Mouse (Mus musculus) lung, adult 2 months (tissue): ENCODE measurements around the gene Olfr5. TPM values are rescaled to one million over a fixed set of nuclear protein-coding genes. Genes with fewer than 3 reads are reported as not detected.
A peak's percentile ranks its signal among the peaks of the same experiment; 100 is the strongest.

Source experiments
- DNase-seq: peaks from one replicate; pipeline ENCODE4 v3.0.0; 2022
- H3K4me1 ChIP-seq: fragments of 200-500 bp; 2 replicates; pipeline ENCODE4 v1.6.1; 2011; ENCODE audit warnings: low read length; ENCODE audit not compliant: control insufficient read depth, insufficient read depth
- H3K4me3 ChIP-seq: fragments of 200-500 bp; replicated peaks from 2 replicates; pipeline ENCODE3; 2011; ENCODE audit warnings: low read depth, mild to moderate bottlenecking, control low read depth, low read length; ENCODE audit errors: extremely low read depth
- CTCF ChIP-seq: fragments of 200-500 bp; IDR thresholded peaks from 2 replicates; pipeline ENCODE4 v1.5.1; 2011; ENCODE audit warnings: mild to moderate bottlenecking, low read length, control low read depth; ENCODE audit not compliant: insufficient read depth
- POLR2A ChIP-seq: fragments of 200-500 bp; IDR thresholded peaks from 2 replicates; pipeline ENCODE4 v1.6.1; 2011; ENCODE audit warnings: low read depth, mild to moderate bottlenecking, control low read depth, low read length, borderline replicate concordance; ENCODE audit errors: extremely low read depth
- WGBS: fragments of 180-500 bp; shearing (Covaris S2); methylation state at CpG from one replicate; pipeline ENCODE4 v1.1.7; 2018; 5-methylcytosine and 5-hydroxymethylcytosine counted together
- polyA plus RNA-seq: library from polyadenylated mRNA; depleted of rRNA; stranded (reverse); fragments of >200 nt; gene quantifications from 2 replicates; pipeline ENCODE4 v1.2.3, GENCODE M21; 2012; rRNA removed

Gene Olfr5
- polyA plus RNA-seq, 1 experiment: not detected

DNA sequence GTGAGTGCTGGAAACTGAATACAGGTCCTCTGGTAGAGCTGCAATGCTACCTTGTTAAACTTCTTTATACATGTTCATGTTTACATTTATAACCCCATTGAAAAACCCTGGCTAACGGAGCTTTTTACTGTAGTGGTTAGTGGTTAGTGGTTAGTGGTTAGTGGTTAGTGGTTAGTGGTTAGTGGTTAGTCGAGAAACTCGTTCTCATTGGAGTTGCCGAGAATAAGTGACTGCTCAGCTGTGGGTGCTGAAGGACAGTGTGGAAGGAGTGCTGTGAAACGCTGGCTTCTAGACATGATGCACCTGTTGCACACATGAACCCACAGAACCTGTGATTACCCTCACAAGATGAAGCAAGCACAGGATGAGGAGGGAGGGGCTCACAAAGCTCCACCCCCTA lies 39.0 kb downstream of the Olfr5 start:
- Histone ChIP-seq H3K4me3 (no peak overlapping the region), H3K4me1 (no peaks in the 10 kb centered on the region)
- no peak for DNase-seq
- 65% methylated on average over 5 of the region's 5 CpGs for WGBS
- TF ChIP-seq POLR2A (no peak), CTCF (no peak)

GRCm38 (mm10) chr7:6441173-6441572 lies 45.6 kb downstream of the Olfr5 start:
- Histone ChIP-seq H3K4me3 (no peak overlapping the region), H3K4me1 (no peaks in the 10 kb centered on the region)
- DNase-seq: no peak
- no peak for TF ChIP-seq POLR2A
- TF ChIP-seq CTCF: no peak
- 55% methylated on average over 2 of the region's 2 CpGs for WGBS

- no peak for TF ChIP-seq POLR2A
- TF ChIP-seq CTCF: no peak
Measured at GRCm38 (mm10) chr7:6438388-6438787, 48.4 kb downstream of the Olfr5 start, which contains the start of gene Olfr1344. Olfr1344 (plus strand) TSS chr7:6438688.

DNA sequence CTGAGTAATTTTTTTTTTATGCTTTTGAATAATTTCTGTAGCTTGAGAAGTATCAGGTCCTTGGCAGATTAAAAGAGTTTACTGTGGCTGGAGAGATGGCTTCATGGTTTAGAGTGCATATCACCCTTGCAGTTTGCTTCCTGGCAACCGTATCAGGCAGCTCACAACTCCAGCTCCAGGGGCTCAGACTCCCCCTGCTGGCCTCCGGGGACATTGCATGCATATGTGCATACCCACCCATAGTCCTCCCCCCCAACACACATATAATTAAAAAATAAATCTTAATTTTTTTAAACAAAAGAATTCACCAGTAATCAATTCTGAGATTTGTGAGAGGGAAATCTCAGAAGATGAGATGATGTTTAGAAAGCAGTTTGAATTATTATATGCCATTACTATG lies 56.4 kb downstream of the Olfr5 start:
- H3K4me3 ChIP-seq: no peak overlapping the region
- peak; percentile 8 for DNase-seq
- WGBS: 31% methylated on average over 2 of the region's 2 CpGs
- peak; percentile 75 for TF ChIP-seq CTCF
- TF ChIP-seq POLR2A: no peak
- no peaks in the 10 kb centered on the region for H3K4me1 ChIP-seq

More at GRCm38 (mm10) chr7:6438388-6438787, 48.4 kb downstream of the Olfr5 start, which contains the start of gene Olfr1344:
- H3K4me3 ChIP-seq: no peak within 1 kb of the TSS
- no peak for DNase-seq
- H3K4me1 ChIP-seq: no peaks in the 10 kb centered on the region
- WGBS: 59% methylated on average over 3 of the region's 3 CpGs

DNA sequence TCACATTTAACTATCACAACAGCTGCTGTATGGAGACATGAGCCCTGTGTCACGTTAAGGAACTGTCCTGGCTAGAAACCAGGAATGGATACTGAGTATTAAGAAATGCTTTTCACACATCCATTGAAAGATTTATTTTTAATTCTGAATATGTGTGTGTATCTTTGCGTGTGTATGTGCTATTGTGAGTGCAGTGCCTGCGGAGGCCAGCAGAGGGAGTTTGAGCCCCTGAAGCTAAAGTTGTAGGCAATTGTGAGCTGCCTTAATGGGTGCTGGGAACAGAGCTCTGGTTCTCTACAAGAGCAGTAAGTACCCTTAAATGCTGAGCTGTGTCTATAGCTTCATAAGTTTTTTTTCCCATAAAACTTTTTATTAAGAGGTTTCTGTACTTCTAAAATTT lies 57.4 kb downstream of the Olfr5 start:
- H3K4me1 ChIP-seq: no peaks in the 10 kb centered on the region
- no peak overlapping the region for H3K4me3 ChIP-seq
- 85% methylated on average over 3 of the region's 3 CpGs for WGBS
- no peak for DNase-seq
- TF ChIP-seq POLR2A: no peak
- no peak for TF ChIP-seq CTCF

Other genes with a start within 250 kb of the Olfr5 start
- gene Epp13, start 234.2 kb downstream of the Olfr5 start, polyA plus RNA-seq: not detected in 2 replicates
- gene Zfp667, start 200.4 kb downstream of the Olfr5 start, polyA plus RNA-seq: 0.45 and 1.1 TPM in 2 replicates
- gene Zfp583, start 155.7 kb downstream of the Olfr5 start, polyA plus RNA-seq: 0.42 and 0.76 TPM in 2 replicates
- 0.07 and 0.21 TPM in 2 replicates for gene Gm3854, start 143.2 kb downstream of the Olfr5 start, polyA plus RNA-seq
- 0.35 and 0.59 TPM in 2 replicates for gene Zfp78, start 123.7 kb downstream of the Olfr5 start, polyA plus RNA-seq
- 2.0 and 3.9 TPM in 2 replicates for gene Zfp28, start 103.6 kb downstream of the Olfr5 start, polyA plus RNA-seq
- not detected in 2 replicates for gene Smim17, start 88.2 kb downstream of the Olfr5 start, polyA plus RNA-seq
- gene Gm20715, start 76.7 kb downstream of the Olfr5 start, polyA plus RNA-seq: 0.03 TPM in 1 of 2 replicates, not detected in the other
- not detected in 2 replicates for gene Olfr1344, start 48.3 kb downstream of the Olfr5 start, polyA plus RNA-seq
- not detected in 2 replicates for gene Olfr1336, start 30.8 kb downstream of the Olfr5 start, polyA plus RNA-seq
- not detected in 2 replicates for gene Olfr1346, start 19.8 kb downstream of the Olfr5 start, polyA plus RNA-seq
- gene Olfr1347, start 12.8 kb upstream of the Olfr5 start, polyA plus RNA-seq: not detected in 2 replicates
- not detected in 2 replicates for gene Olfr1348, start 21.8 kb upstream of the Olfr5 start, polyA plus RNA-seq
- not detected in 2 replicates for gene Olfr1349, start 36.0 kb upstream of the Olfr5 start, polyA plus RNA-seq
- not detected in 2 replicates for gene Olfr1350, start 77.9 kb upstream of the Olfr5 start, polyA plus RNA-seq
- gene Zim1, start 209.5 kb upstream of the Olfr5 start, polyA plus RNA-seq: 0.17 and 0.66 TPM in 2 replicates
- gene Peg3, start 243.5 kb upstream of the Olfr5 start, polyA plus RNA-seq: 3.1 and 5.4 TPM in 2 replicates
- 0.04 TPM in 1 of 2 replicates, not detected in the other for gene Usp29, start 243.6 kb upstream of the Olfr5 start, polyA plus RNA-seq